Mouse (Mus musculus): ENCODE data around the gene Lsm14b. TPM values are rescaled to one million over a fixed set of nuclear protein-coding genes. Genes with fewer than 3 reads are reported as not detected.

Lsm14b gene
- total RNA-seq, 1 experiment = 44.4 TPM

- TF ChIP-seq MAFK (IDR thresholded peaks at IDR 0.05; ENCODE audit: insufficient read depth, low read depth, low read length) = no peak
- TF ChIP-seq ZNF384 (IDR thresholded peaks at IDR 0.05; ENCODE audit: low read depth, low read length) = no peak
- no peak for TF ChIP-seq CHD2 (IDR thresholded peaks at IDR 0.05; ENCODE audit: low read depth, low read length)
- no peak for TF ChIP-seq ZC3H11A (IDR thresholded peaks at IDR 0.05; ENCODE audit: borderline replicate concordance, low read depth, low read length)
- no peak; the same call in 1 of the 2 replicates for TF ChIP-seq HCFC1 (IDR thresholded peaks at IDR 0.05; ENCODE audit: borderline replicate concordance, insufficient read depth, low read length)
These were observed 16.9 kb downstream of the Lsm14b start for GRCm38 (mm10) chr2:180041577-180042255.

GRCm38 (mm10) chr2:180042256-180042857, 17.6 kb downstream of the Lsm14b start, which contains the start of the genes Psma7 and Ss18l1:
TSS of gene Psma7 (minus strand) at chr2:180042433.
TSS of gene Ss18l1 (plus strand) at chr2:180042509.
- 0 out of 2 replicates have a peak, but pooled peaks have one; percentile 4 for TF ChIP-seq HCFC1 (IDR thresholded peaks at IDR 0.05; ENCODE audit: borderline replicate concordance, insufficient read depth, low read length)
- no peak for TF ChIP-seq ZC3H11A (IDR thresholded peaks at IDR 0.05; ENCODE audit: borderline replicate concordance, low read depth, low read length)
- no peak for TF ChIP-seq ZNF384 (IDR thresholded peaks at IDR 0.05; ENCODE audit: low read depth, low read length)
- no peak for TF ChIP-seq MAFK (IDR thresholded peaks at IDR 0.05; ENCODE audit: insufficient read depth, low read depth, low read length)
- TF ChIP-seq CHD2 (IDR thresholded peaks at IDR 0.05; ENCODE audit: low read depth, low read length) = no peak
- Histone ChIP-seq H3K9me3 (ENCODE audit: control insufficient read depth, insufficient read depth, low read depth, low read length) (no peaks in the 10 kb centered on the region), H3K36me3 (ENCODE audit: control insufficient read depth, insufficient read depth, low read length, poor library complexity, severe bottlenecking) (peaks cover 18% of the 10 kb centered on the region), H3K27ac (ENCODE audit: insufficient read depth, low read depth, low read length, poor library complexity, severe bottlenecking) (peak within 1 kb of the TSS; percentile 84), H3K4me3 (ENCODE audit: insufficient read depth in 1 of 2, low read depth in 1 of 2, low read length in 2 of 2, poor library complexity in 1 of 2, severe bottlenecking in 1 of 2) (peak within 1 kb of the TSS; percentile 89 to 96), H3K9ac (ENCODE audit: insufficient read depth, low read depth, low read length, poor library complexity, severe bottlenecking) (peak within 1 kb of the TSS; percentile 95), H3K4me1 (ENCODE audit: control insufficient read depth in 2 of 2, insufficient read depth in 2 of 2, low read length in 2 of 2, poor library complexity in 1 of 2) (peaks cover 0 to 5% of the 10 kb centered on the region in 2 experiments; a peak in 1 of 4 replicates)
- DNase-seq (ENCODE audit: low read depth, low spot score) = peak; percentile 73
- in situ Hi-C loops (cut with MboI; ENCODE audit: low sequenced_read_pairs in 2 of 2, unreplicated experiment in 2 of 2) = loop anchor here in 1 of 2 experiments (10.0 kb wide), 1 partner anchor 128 kb away; no protein-coding TSS in a partner anchor

More at GRCm38 (mm10) chr2:180041577-180042255, 16.9 kb downstream of the Lsm14b start:
- peak overlapping the region; percentile 84 for H3K27ac ChIP-seq (ENCODE audit: insufficient read depth, low read depth, low read length, poor library complexity, severe bottlenecking)
- peaks cover 0 to 9% of the 10 kb centered on the region in 2 experiments; a peak in 1 of 4 replicates for H3K4me1 ChIP-seq (ENCODE audit: control insufficient read depth in 2 of 2, insufficient read depth in 2 of 2, low read length in 2 of 2, poor library complexity in 1 of 2)
- H3K9me3 ChIP-seq (ENCODE audit: control insufficient read depth, insufficient read depth, low read depth, low read length) = no peaks in the 10 kb centered on the region
- DNase-seq (ENCODE audit: low read depth, low spot score) = no peak
- peak overlapping the region; percentile 95 for H3K9ac ChIP-seq (ENCODE audit: insufficient read depth, low read depth, low read length, poor library complexity, severe bottlenecking)
- in situ Hi-C loops (cut with MboI; ENCODE audit: low sequenced_read_pairs in 2 of 2, unreplicated experiment in 2 of 2) = loop anchor here in 1 of 2 experiments (10.0 kb wide), 1 partner anchor 127 kb away; no protein-coding TSS in a partner anchor
- H3K4me3 ChIP-seq (ENCODE audit: insufficient read depth in 1 of 2, low read depth in 1 of 2, low read length in 2 of 2, poor library complexity in 1 of 2, severe bottlenecking in 1 of 2) = peak overlapping the region; percentile 89 to 96
- H3K36me3 ChIP-seq (ENCODE audit: control insufficient read depth, insufficient read depth, low read length, poor library complexity, severe bottlenecking) = peaks cover 24% of the 10 kb centered on the region

- Histone ChIP-seq H3K9ac (ENCODE audit: insufficient read depth, low read depth, low read length, poor library complexity, severe bottlenecking) (peak overlapping the region; percentile 92), H3K9me3 (ENCODE audit: control insufficient read depth, insufficient read depth, low read depth, low read length) (no peaks in the 10 kb centered on the region), H3K27ac (ENCODE audit: insufficient read depth, low read depth, low read length, poor library complexity, severe bottlenecking) (0 out of 2 replicates have a peak overlapping the region, but pooled peaks have one; percentile 7), H3K4me3 (ENCODE audit: insufficient read depth in 1 of 2, low read depth in 1 of 2, low read length in 2 of 2, poor library complexity in 1 of 2, severe bottlenecking in 1 of 2) (peak overlapping the region; percentile 89 to 96), H3K4me1 (ENCODE audit: control insufficient read depth in 2 of 2, insufficient read depth in 2 of 2, low read length in 2 of 2, poor library complexity in 1 of 2) (peaks cover 0 to 5% of the 10 kb centered on the region in 2 experiments; a peak in 1 of 4 replicates), H3K36me3 (ENCODE audit: control insufficient read depth, insufficient read depth, low read length, poor library complexity, severe bottlenecking) (peaks cover 15% of the 10 kb centered on the region)
- peak; percentile 51 for DNase-seq (ENCODE audit: low read depth, low spot score)
- in situ Hi-C loops (cut with MboI; ENCODE audit: low sequenced_read_pairs in 2 of 2, unreplicated experiment in 2 of 2) = loop anchor here in 1 of 2 experiments (10.0 kb wide), 1 partner anchor 128 kb away; no protein-coding TSS in a partner anchor
- no peak for TF ChIP-seq ZNF384 (IDR thresholded peaks at IDR 0.05; ENCODE audit: low read depth, low read length)
- TF ChIP-seq CHD2 (IDR thresholded peaks at IDR 0.05; ENCODE audit: low read depth, low read length) = no peak
- no peak for TF ChIP-seq ZC3H11A (IDR thresholded peaks at IDR 0.05; ENCODE audit: borderline replicate concordance, low read depth, low read length)
- no peak; the same call in 1 of the 2 replicates for TF ChIP-seq HCFC1 (IDR thresholded peaks at IDR 0.05; ENCODE audit: borderline replicate concordance, insufficient read depth, low read length)
- no peak for TF ChIP-seq MAFK (IDR thresholded peaks at IDR 0.05; ENCODE audit: insufficient read depth, low read depth, low read length)
These were observed 18.2 kb downstream of the Lsm14b start for GRCm38 (mm10) chr2:180042858-180043515.

GRCm38 (mm10) chr2:180045283-180045682, 20.5 kb downstream of the Lsm14b start:
- DNase-seq (ENCODE audit: low read depth, low spot score) = no peak
- in situ Hi-C loops (cut with MboI; ENCODE audit: low sequenced_read_pairs in 2 of 2, unreplicated experiment in 2 of 2) = loop anchor here (5.0 to 10.0 kb wide), 2 partner anchors 128 to 130 kb away; no protein-coding TSS in a partner anchor
- peak; percentile 54; the same call in 1 of the 2 replicates for TF ChIP-seq ZNF384 (IDR thresholded peaks at IDR 0.05; ENCODE audit: low read depth, low read length)
- TF ChIP-seq CHD2 (IDR thresholded peaks at IDR 0.05; ENCODE audit: low read depth, low read length) = no peak
- TF ChIP-seq ZC3H11A (IDR thresholded peaks at IDR 0.05; ENCODE audit: borderline replicate concordance, low read depth, low read length) = no peak
- no peak for TF ChIP-seq MAFK (IDR thresholded peaks at IDR 0.05; ENCODE audit: insufficient read depth, low read depth, low read length)

More at GRCm38 (mm10) chr2:180045283-180045682, 20.5 kb downstream of the Lsm14b start:
- H3K9me3 ChIP-seq (ENCODE audit: control insufficient read depth, insufficient read depth, low read depth, low read length) = no peaks in the 10 kb centered on the region
- peaks cover 0 to 5% of the 10 kb centered on the region in 2 experiments; a peak in 1 of 4 replicates for H3K4me1 ChIP-seq (ENCODE audit: control insufficient read depth in 2 of 2, insufficient read depth in 2 of 2, low read length in 2 of 2, poor library complexity in 1 of 2)
- H3K4me3 ChIP-seq (ENCODE audit: insufficient read depth in 1 of 2, low read depth in 1 of 2, low read length in 2 of 2, poor library complexity in 1 of 2, severe bottlenecking in 1 of 2) = no peak overlapping the region
- H3K36me3 ChIP-seq (ENCODE audit: control insufficient read depth, insufficient read depth, low read length, poor library complexity, severe bottlenecking) = 0 out of 2 replicates have a peak, but pooled peaks cover 2% of the 10 kb centered on the region
- no peak overlapping the region for H3K27ac ChIP-seq (ENCODE audit: insufficient read depth, low read depth, low read length, poor library complexity, severe bottlenecking)
- no peak overlapping the region for H3K9ac ChIP-seq (ENCODE audit: insufficient read depth, low read depth, low read length, poor library complexity, severe bottlenecking)

All from ES-E14 (cell line).